Mouse (Mus musculus): ENCODE data around the gene Slc12a8.

Gene Slc12a8

DNA sequence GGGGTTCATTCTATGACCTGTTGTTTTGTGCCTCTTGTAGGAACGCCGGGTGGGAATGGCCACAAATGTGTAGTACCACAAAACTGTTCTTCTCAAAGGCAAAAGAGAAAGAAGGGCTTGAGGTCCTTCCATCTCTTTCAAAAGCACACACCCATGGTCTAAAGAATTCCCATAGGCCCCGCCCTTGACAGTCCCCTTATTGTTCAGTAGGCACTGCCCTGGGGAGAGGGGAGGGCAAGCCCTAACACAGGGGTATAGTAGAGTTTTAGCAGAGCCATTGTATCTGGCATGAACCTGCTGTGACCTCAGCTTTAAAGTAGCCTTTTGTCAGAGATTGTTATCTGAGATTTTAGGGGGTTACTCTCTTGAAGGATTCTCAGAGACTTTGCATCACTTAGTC lies 98.9 kb downstream of the Slc12a8 start:
- no peak for DNase-seq

DNA sequence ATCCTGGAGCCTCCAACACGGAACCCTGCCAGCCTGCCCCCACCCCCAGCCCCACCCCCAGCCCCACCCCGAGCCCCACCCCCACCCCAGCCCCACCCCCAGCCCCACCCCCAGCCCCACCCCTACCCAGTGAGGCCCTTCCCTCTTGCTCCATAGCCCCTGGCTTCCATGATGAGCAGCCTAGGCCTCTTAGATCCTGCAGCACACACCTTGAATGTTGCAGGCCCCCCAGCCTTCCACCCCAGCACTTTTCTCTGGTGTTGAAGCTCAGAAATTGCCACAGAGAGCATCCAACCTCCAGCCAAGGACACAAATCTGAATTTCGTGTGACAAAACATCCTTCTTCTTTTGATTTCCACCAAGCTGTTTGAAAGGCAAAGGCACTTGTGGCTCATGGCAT lies 104.7 kb downstream of the Slc12a8 start:
- no peak for DNase-seq

DNA sequence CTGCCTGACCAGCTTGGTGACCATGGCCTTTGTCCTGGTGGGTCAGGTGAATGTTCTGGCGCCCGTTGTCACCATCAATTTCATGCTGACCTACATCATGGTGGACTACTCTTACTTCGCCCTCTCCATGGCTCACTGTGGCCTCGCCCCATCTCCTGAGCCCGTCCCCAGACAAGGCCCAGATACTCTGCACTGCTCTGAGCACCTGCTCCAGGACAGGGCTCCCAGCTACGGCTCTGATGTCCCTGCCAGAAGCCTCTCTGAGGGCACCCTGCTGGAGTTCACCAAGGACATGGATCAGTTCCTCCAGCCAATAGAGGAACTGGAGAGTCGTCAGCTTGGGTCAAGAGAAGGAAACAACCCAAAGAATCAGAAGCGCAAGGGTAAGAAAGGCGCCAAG lies 107.5 kb downstream of the Slc12a8 start:
- DNase-seq: no peak

DNA sequence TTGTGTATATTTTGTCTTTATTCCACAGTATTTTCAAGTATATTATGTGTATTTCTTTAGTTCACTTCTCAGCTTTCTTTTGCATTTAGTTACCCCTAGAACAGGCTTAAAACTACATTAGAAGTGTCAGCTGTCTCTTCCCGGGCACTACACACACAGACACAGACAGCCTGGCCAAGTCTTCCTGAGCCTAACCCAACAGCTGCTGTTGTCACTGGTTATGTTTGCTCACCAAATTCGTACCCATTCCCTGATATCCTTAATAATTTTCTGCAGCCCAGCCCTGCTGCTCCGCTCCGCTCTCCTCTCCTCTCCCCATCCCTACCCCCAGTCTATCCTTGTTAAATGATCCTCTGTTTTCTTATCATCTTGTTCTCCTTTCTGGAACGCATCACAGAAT lies 112.4 kb downstream of the Slc12a8 start:
- no peak for DNase-seq

DNA sequence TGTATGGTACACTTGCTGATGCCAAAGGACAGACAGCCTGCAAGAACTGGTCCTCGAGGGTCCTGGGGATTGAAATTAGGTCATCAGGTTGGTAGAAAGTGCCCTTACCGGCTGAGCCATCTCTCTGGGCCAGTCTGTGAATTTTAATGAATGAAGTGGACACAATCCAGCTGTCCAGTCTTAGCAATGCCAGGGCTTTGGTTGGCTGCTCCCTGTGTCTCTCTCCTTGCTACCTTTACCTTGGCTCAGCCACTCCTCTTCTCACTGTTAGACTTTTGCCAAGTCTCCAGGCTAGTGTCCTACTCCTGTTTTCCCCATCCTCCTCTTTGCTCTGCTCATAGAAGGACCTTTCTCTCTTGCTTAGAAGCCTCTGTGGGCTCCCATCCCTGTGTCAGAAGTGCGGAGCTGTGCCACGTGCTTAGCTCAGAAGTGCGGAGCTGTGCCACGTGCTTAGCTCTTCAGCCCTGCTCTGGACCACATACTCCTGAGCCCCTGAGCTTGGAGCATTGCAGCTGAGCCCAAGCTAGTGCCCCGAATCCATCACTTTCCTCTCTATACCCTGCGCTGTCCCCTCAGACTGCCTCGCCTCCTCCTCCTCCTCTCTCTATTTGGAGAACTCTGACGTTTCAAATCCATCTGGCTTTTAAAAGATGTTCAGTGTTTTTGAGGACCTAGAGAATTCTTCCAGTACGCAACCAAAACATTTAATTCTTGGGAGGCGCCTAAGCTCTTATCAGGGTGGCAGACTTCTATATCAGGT lies 118.9 kb downstream of the Slc12a8 start:
- no peak for DNase-seq

DNA sequence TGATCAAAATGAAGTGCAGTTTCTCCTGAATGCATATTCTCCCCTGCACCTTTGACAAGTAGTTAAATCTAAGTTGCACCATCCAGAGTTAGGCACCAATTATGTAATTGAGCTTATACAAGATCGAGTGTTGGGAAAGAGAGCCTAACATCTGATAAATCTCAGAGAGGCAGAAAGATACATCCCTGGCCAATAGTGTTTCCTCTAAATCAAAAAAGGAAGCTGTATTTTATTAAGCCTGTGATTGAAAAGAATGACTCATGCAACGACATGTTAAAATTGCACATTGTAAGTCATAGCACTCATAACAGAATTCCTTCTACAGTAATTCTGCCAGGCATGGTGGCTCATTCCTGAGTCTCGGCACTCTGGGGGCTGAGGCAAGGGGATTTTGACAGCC lies 124.7 kb downstream of the Slc12a8 start:
- no peak for DNase-seq

DNA sequence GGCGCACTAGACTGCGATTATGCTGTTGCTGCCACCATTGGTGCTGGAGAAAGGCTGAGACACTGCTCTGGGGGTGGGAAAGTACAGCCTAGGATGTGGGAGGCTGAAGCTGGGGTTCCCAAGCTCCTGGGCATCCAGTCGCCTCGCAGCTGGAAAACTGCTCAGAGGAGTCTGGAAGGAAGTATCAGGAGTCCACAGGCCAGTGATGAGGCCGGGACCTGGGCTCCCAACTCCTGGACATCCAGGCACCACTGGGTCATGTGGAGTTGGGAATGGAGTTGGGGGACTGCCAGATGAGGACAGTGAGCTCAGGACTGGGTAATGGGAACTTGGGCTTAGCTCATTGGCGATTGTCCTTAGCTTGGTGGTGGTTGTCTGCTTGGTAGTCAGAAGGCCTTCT lies 136.0 kb downstream of the Slc12a8 start:
- no peak for DNase-seq

DNA sequence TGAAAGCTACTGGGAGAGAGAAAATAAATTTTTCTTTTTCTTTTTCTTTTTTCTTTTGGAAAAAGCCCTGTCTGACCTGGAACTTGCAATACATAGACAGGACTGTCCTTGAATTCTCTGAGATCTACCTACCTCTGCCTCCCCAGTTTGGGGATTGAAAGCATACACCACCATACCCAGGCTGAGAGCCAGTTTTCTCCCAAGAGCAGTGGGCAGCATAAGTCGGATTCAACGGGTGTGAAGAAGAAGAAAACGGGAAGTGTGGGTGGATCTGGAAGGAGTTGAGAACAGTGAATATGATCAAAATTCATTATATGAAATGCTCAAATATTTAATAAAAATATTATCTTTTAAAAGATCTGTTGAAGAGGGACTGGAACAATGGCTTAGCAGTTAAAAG lies 138.3 kb downstream of the Slc12a8 start:
- no peak for DNase-seq

DNA sequence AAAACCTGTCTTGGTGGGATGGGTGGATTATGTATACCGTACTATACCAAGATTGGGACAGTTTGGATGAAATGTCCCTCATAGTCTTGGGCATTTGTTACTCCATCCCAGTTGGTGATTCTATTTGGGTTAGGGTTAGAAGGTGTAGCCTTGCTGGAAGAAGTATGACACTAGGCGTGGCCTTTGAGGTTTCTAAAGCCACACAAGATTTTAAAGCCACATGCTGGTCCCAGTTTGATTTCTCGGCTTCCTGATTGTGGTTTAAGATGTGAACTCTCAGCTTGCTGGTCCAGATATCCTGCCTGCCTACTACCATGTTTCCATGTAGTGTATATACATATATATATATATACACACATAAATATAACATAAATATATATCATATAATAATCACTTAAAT lies 140.1 kb downstream of the Slc12a8 start:
- no peak for DNase-seq

DNA sequence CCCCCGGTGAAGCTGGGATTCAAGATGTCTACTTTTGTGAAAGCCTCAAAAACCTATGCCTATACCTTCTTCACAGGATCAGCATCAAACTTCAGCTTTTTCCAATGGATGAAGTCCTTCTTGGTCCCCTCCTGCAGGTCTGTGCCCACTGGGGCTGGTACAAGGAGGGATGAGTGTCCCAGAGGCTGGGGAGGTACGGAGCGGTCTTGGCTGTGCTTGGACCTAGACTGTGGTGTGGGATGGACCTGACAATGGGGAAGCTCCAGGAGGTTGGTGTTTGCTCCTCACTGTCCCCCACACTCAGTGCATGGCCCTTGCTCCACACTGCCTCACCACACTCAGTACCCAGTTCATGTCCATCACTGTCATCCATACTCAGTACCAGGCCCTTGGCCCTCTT lies 141.0 kb downstream of the Slc12a8 start:
- DNase-seq: no peak

DNA sequence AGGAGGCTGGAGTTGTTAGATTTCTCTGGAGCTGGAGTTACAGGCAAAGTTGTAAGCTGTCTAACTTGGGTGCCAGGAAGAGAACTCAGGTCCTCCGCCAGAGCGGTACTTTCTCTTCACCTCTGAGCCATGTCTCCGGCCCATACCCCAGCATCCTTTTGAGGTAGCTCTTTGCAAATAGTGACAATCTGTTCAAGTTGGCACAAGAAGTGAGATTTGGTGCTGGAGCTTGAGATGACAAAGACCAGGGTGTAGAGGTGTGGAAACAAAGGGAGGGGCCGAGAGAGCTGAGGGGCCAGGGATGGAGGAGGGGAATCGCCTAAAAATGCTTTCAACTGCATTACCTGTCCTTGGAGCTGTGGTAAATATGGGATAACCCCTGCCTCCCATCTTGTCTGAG lies 142.4 kb downstream of the Slc12a8 start:
- DNase-seq: no peak

DNA sequence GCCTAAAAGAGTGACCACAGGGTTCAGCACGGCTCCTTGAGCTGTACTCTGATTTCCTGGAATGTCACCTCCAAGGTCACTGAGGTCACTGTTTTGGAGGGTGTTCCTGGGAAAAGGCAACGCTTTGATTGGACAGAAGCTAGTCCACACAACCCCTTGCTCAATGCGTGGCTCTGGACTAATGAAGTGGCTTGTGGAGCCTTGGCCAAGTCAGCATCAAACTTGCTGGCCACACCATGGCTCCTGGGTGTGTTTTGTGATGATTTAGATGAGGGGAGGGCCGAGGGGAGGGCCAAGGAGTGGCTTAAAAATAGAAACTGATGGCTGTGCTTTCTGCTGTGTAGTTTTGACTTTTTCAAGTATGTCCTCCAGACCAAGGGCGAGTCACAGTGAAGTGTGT lies 143.0 kb downstream of the Slc12a8 start:
- DNase-seq: peak; percentile 75

DNA sequence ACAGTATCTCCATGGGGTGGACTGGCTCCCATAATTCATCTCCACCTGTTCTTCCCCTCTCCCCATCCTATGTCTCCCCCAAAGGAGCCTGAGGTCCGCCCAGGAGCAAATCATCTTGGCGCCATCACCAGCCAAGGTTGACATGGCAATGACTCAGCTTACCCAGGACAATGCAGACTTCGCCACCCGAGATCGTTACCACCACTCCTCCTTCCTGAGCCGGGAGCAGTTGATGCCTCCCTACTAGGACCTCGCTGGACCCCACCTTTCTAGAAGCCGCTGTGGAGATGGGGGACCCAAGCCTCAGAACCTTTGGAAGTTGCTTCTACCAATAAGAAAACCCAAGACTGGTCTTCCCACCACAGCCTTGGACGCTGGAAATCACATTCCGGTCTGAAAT lies 145.7 kb downstream of the Slc12a8 start:
- no peak for DNase-seq

DNA sequence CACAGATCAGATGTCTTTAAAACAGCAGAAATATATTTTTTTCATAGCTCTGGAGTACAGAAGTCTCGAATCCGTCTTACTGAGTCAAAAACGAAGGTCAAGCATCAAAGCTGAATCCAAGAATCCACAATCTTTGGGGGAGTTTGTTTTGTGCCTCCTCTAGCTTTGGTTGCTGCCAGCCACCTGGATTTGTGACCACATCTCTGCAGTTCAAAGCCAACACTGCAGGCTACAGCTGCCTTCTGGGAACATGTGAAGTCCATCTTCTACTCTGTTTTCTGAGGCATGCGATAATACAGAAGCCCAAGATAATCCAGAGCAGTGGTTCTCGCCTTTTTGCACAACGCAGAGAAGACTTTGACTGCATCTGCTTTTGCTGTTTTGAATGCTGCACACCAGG lies 149.1 kb downstream of the Slc12a8 start:
- DNase-seq: no peak

DNA sequence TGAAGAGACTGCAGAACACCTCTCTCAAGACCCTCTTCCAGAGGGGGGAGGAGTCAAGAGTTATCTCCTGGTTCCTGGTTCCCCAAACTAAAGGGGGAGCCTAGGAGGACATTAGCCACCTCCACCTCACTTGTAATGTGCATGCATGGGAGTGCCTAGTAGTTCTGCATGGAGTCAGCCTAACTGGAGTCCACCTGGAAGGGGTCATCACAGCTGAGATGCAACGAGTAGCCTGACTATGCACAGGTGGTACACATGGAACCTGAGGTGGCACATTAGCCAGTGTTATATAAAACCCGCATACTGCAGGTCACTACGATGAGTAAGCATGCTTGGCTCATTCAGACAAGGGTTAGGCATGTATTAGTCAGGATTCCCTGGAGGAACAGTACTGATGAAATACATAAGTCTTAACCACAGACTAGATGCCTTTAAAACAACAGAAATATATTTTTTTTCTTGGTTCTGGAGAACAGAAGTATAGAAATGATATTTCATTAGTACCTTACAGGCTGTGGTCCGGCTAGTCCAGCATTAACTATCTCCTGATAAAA lies 149.9 kb downstream of the Slc12a8 start:
- no peak for DNase-seq

DNA sequence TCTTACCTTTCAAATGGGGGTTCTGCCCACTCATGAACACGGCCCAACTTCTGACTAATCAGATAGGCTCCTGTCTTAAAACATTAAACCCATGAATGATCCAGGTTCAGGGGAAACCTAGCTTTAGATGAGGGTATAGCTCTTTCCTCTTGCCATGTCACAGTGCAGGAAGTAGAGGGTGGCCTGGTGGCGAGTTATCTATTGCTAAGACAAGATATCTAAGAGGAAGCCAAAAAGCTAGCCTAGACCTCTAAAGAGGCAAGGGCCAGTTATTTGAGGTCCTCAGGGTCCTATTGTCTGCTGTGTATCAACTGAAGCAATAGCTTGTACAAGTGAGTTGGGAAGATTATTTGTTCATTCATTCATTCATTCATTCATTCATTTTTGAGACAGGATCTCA lies 151.3 kb downstream of the Slc12a8 start:
- no peak for DNase-seq

DNA sequence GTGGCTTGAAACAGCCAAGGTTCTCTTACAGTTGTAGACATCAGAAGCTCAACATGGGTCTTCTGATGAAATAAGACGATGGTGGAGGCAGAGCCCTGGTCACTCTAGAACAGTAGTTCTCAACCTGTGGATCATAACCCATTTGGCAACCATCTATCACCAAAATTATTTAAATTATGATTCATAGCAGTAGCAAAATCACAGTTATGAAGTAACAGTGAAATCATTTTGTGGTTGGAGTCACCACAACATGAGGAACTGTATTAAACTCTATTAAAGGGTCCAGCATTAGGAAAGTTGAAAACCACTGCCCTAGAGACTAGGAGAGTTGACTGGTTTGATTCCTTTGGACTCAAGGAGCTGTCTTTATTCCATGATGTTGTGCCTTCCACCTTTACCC lies 151.9 kb downstream of the Slc12a8 start:
- no peak for DNase-seq

DNA sequence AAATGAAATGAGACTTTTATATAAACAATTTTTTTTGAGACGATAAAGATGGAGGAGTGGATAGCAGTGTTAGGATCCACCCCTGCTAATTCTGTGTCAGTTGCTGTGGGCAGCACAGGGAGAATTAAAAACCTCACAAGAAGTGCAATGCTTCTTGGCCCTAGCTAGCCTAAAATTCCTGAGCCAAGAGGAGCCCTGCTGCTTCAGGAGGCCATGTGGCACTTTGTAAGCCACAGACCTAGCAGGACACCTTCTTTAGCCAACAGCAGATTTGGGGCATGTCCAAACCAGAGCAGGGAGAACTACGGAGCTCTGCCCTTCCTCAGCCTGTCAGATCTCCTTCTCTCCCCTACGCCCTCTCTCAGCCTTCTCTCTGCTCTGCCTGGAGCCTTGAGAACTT lies 153.2 kb downstream of the Slc12a8 start:
- no peak for DNase-seq

DNA sequence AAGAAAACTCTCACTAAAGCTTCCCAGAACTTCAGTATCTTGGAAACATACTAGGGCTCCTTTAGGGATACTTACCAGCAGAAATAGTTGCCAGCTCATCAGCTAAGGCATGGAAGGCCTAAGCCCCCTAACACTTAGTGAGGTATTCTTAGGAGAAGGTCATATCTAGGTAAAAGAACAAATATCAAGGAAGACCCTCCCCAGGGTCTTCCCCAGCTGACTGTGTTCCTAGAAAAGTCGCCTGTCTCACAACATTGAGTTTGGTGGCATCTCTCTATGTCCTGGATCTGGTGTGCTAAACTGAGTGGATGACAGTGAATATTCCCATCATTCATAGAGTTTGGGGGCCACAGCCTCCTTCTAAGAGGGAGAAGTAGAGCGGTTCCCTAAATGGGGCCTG lies 153.8 kb downstream of the Slc12a8 start:
- DNase-seq: no peak

DNA sequence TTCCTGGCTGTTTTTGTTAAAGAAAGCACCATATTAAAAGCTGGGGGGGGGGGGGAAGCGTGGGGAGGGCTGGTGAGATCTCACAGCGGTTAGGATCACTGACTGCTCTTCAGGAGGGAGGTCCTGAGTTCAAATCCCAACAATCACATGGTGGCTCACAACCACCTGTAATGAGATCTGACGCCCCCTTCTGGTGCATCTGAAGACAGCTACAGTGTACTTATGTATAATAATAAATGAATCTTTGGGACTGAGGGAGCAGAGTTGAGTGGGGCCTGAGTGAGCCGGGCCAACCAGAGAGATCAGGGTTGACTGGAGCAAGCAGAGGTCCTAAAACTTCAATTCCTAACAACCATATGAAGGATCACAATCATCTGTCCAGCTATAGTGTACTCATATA lies 155.1 kb downstream of the Slc12a8 start:
- no peak for DNase-seq

DNA sequence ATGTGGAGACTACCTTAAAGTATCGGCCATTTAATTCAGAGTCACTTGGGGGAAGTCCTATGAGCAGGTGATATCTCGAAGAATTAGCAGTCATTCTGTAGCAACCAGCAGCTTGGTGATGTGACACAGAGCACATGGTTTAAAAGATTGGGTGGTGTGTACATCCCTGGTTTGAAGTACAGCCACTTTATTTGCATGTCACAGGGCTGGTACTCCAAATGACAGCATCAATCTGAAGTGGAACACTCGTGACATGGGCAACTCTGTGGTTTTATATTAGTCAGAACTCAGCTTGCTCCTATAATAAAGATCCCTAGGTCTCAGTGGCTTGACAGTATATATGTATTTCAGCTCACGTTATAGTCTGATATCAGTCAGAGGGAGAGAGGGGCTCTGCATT lies 155.5 kb downstream of the Slc12a8 start:
- no peak for DNase-seq

DNA sequence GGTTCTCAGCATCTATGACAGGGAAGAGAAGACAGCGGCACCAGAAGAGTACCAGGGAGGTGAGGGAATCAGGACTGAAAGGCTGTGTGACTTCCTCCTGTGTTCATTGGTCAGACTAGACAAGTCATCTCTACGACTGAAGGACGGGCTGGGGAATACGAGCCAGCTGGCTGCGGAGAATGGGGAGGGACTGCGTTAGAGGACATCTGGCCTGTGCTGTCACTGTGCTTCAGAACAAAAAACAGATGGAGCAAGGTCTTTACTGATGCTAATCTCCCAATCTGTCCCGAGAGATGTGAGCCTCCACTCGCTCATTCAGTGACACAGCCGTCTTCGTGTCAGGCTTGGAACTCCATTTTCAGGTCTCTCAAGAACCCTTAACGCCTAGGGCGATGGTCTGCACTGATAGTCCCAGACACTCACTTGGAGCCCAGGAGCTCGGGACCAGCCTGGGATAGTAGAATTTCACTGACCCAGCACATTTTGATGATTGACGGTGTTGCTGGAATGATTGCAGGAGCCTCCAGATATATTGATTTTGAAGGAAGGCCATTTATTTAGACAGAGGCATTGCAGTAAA lies 156.5 kb downstream of the Slc12a8 start:
- DNase-seq: no peak

DNA sequence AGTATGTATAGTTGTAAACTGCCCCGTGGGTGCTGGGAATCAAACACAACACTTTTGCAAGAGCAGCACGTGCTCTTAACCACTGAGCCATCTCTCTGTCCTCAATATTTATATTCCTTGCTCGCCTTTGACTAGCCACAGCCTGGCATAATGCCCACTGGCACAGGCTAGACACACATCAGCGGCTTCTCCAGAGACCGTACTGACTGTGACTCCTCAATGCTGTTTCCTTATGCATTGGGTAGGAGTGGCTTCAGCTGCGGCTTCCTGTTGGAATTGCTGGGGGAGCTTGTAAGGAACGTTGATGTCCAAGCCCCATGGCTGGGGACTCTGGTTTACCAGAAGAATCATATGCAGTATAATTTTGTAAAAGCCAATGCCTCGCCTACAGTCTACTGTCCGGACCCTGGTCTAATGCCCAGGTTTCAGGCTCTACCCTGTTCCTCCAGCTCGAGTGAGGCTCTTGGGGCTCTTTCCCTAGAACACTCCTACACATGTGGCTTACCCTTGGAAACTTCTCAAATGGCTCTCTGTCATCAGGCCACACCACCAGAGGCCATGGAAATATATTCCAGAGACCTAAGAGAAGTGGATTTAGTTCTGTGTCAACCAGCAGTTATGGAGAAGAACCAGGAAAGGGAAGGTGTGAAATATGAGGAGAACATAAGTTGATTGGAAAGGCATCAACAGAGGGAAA lies 158.2 kb downstream of the Slc12a8 start:
- no peak for DNase-seq

DNA sequence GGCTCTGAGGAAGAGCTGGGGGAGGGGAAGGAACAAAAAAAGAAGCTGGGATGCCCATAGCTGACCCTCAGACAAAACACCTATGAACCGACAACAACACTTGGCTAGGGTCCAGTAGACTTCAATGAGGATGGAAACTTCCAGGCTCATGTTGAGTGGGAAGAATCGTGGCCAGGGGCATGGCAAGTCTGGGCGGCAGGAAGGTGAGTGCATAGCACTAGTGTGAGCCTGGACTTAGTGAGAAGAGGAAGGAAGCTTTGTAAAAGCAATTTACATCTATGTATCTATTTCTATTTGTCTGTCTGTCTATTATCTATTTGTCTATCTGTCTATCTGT lies 158.7 kb downstream of the Slc12a8 start:
- DNase-seq: peak; percentile 51

All from kidney, adult 9 months (tissue).